Mouse (Mus musculus): ENCODE results near the gene Rbmxl2.

Rbmxl2 gene

GRCm38 (mm10) chr7:107209204-107209860 is at the start of gene Rbmxl2:
Rbmxl2 (plus strand) TSS chr7:107209445.
- no peak for DNase-seq (ENCODE audit: extremely low read depth, low read depth, low spot score)

DNA sequence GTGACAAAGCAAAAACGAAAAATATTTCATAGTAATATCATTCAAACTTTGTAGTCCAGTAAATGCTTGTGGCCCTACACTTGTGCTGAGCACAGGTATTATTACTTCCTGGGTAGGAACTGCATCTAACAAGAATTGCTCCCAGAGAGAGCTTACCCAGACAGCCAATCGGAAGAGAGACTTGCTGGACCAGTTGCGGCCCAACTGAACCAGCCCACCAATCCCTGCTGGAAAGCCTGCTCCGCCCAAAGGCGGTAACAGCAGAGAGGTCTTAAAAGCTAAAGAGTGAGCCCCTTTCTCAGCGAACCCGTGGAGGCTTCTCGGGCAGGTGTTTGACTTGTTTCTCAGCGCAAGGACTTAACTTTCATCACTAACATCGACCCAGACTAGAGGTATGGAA is 42.6 kb upstream of the Rbmxl2 start, which contains the start of gene Nlrp14:
Gene Nlrp14 (plus strand): TSS at position 301 of the 400 bp plus-strand sequence.
- no peak for DNase-seq (ENCODE audit: extremely low read depth, low read depth, low spot score)

DNA sequence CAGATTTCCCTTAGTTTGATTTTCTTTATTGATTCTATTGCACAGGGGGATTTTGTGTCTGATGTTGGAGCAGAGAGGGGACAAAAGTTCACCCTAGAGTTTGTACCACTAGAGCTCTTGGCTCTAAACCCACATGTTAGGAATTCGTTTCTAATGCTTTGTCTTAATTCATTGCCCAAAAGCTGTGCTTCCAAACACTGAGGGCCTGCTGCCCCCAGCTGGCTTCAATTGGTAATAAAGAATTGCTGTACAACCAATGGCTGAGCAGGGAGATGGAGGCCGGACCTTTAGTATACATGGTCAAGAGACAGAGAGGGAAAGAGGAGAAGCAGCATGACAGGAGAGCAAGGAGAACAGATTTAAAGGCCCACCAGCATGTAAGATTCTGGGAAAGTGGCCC is 28.8 kb upstream of the Rbmxl2 start:
- DNase-seq (ENCODE audit: extremely low read depth, low read depth, low spot score): no peak

- no peak for DNase-seq (ENCODE audit: extremely low read depth, low read depth, low spot score)
Measured at GRCm38 (mm10) chr7:107201817-107202216, 7.4 kb upstream of the Rbmxl2 start.

GRCm38 (mm10) chr7:107207843-107208242 is 1.4 kb upstream of the Rbmxl2 start:
- no peak for DNase-seq (ENCODE audit: extremely low read depth, low read depth, low spot score)

GRCm38 (mm10) chr7:107210126-107210576 is 906 bp downstream of the Rbmxl2 start:
- no peak for DNase-seq (ENCODE audit: extremely low read depth, low read depth, low spot score)

DNA sequence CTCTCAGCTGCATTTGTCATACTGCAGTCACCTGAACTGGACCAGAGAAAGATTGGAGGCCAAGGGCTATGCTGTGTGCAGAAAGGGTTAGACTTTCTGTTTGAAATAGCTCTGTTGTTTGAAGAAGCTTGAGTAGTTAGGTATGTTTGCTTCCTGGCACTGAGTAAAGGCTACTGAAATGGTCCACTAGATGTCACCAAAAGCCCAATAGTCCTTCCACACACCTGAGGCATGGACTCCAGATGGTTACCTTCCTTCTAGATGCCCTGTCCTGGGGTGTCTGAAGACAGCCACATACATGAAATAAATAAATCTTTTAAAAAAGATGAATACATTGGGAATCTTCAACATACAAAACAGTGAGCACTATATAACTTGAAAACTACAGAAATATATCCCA is 6.5 kb downstream of the Rbmxl2 start:
- DNase-seq (ENCODE audit: extremely low read depth, low read depth, low spot score): no peak

- no peak for DNase-seq (ENCODE audit: extremely low read depth, low read depth, low spot score)
Measured at GRCm38 (mm10) chr7:107216845-107217244, 7.6 kb downstream of the Rbmxl2 start.

DNA sequence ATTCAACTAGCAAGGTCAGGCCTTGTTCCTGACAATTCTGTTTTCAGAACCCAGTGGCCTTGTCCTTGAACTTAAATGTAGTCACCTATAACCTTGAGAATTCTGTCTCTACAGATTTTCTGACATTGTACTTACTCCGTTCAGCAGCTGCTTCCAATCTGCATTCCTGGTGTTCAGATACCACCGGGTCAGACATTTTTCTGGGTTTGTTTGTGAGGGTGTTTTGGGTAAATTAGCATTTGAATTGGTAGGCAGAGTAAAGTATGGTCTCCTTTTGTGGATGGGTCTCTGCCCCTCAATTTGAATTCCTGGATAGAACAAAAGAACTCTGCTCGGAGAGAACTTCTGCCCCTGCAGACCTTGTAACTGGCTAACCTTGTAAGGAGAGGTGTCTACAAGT is 27.6 kb downstream of the Rbmxl2 start:
- no peak for DNase-seq (ENCODE audit: extremely low read depth, low read depth, low spot score)

DNA sequence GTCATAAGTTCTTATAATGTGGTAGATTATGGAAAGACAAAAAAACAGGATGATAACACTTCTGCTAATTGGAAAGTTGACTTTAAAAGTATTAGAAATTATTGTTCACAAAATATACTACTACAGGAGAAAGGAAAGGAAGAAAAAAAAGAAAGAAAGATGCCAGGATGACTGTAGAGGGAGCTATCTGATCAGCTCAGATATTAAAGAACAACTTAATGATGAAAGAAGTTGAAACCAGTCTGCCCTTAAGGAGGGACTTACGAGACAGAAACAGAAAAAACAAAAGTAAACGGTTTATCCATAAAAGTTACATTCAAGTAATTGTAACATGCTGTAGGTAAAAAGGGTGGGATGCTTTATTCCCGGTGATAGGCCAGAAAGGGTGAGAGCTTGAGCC is 28.3 kb downstream of the Rbmxl2 start:
- no peak for DNase-seq (ENCODE audit: extremely low read depth, low read depth, low spot score)

DNA sequence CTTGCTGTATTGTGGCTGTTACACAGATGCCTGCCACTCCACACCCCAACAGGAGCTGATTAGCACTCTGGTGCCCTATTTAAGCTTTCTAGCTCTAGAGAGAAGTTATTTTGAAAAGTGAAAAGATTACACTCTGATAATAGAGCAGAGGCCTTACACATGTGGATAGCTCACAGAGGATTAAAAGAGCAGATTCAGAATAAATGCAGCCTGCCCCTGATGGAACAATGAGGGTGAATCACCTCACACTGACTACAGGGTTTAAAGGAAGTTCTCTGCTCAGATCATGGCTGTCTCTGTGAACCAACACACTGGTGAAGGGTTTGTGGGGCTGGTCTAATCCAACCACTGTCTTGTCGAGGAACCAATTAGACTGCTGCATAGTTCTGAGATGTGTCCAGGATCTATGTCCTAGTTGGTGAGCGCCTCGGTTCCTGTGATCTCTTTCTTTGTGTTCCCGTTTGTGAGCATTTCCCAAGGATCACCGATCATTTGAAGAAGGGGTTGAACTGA is 32.2 kb downstream of the Rbmxl2 start:
- DNase-seq (ENCODE audit: extremely low read depth, low read depth, low spot score): no peak

DNA sequence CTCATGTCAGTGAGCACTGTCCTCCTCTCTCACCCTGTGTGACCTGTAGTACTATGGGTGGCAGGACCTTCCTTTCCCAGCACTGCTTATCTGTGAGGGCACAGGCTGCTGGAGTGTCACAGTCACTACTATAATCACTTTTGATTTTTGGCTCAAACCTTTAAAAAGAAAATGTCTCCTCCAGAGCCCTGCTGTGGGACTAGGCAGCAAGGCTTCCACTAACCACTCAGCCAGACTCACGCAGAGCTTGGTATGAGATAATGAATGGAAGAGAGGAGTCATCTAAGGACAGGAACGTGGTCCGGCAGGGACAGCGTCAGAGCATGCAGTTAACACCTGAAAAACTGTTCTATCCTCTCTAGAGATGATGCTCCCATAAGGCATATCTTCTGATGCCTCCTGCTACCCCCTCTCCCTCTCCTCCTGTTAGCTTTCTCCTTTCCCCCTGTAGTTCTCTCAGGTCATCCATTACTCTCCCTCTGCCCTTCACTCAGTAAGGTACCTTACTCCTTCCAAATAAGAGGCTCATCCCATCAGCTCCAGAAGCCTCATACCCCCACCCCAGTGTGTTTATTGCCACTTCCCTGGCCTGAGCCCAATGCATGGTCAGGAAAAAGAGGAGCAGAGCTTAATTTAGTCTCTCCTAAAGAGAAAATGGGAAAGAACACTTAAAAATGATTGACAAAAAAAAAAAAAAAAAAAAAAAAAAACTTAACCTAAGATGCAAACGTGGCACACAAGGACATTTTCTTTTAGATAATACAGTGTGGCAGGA is 41.2 kb downstream of the Rbmxl2 start:
- DNase-seq (ENCODE audit: extremely low read depth, low read depth, low spot score): no peak

DNA sequence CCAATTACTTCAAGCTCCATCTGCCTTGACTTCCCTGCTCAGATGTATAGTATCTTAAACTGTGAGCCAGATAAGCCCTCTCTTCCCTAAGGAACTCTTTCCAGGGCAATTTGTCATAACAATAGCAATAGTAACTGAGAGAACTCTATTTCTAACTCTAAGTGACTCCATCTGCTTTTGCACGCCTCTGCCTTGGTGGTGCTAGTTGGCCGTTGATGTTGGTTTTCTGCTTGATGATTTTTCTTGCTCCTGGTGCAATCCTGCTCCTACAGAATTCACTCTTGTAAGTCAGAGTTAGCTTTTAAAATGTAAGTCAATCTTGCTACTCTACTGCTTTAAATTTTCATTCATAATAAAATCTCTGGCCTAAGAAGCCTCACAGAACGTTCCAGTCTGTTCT is 44.1 kb downstream of the Rbmxl2 start:
- no peak for DNase-seq (ENCODE audit: extremely low read depth, low read depth, low spot score)

DNA sequence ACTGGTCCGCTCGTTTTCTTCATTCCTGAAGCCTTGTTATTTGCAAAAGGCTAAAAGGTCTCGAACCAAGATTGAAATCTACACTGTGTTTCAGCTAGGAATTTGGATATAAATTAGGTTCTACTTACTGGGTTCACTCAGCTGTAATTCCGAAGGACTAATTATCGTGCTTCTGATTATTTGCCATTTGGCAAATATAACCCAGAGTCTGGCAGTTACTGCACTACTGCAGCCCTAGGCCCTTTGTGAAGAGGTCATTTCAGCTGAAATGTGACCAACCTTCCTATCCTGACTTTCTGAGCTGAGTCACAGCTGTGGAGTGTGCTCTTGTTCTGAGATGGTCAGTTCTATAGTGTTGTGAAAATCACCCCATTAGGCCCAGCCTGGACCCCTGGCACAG is 50.7 kb downstream of the Rbmxl2 start:
- no peak for DNase-seq (ENCODE audit: extremely low read depth, low read depth, low spot score)
